Mouse (Mus musculus): Measurements from ENCODE around the gene Nop14. TPM values are rescaled to one million over a fixed set of nuclear protein-coding genes. Genes with fewer than 3 reads are reported as not detected.

Nop14 gene
- polyA plus RNA-seq (2012; ENCODE audit: insufficient read depth, insufficient read length, missing spikeins): 19.2 and 21.9 TPM in 2 replicates

- TF ChIP-seq POLR2A (IDR thresholded peaks at IDR 0.05; ENCODE audit: borderline replicate concordance, low read depth, low read length): peak; percentile 27; the same call in 1 of the 2 replicates
- peak; percentile 19; the same call in 1 of the 2 replicates for TF ChIP-seq CTCF (IDR thresholded peaks at IDR 0.05; ENCODE audit: low read depth, low read length)
- Histone ChIP-seq H3K4me1 (ENCODE audit: control insufficient read depth, insufficient read depth, low read length) (peaks cover 2% of the 10 kb centered on the region; the same call in 1 of the 2 replicates), H3K4me3 (ENCODE audit: insufficient read depth, low read length) (peak within 1 kb of the TSS; percentile 90), H3K27ac (ENCODE audit: insufficient read depth, low read depth, low read length) (peak within 1 kb of the TSS; percentile 51)
These were observed at the start of gene Nop14, which contains the start of gene Grk4 for GRCm38 (mm10) chr5:34659686-34660590. Gene Nop14 (minus strand): TSS chr5:34660148. Gene Grk4 (plus strand): TSS chr5:34660379.

- Histone ChIP-seq H3K4me3 (ENCODE audit: insufficient read depth, low read length) (no peak overlapping the region), H3K27ac (ENCODE audit: insufficient read depth, low read depth, low read length) (no peak overlapping the region), H3K4me1 (ENCODE audit: control insufficient read depth, insufficient read depth, low read length) (peaks cover 3% of the 10 kb centered on the region; the same call in 1 of the 2 replicates)
- TF ChIP-seq CTCF (IDR thresholded peaks at IDR 0.05; ENCODE audit: low read depth, low read length) (no peak), POLR2A (IDR thresholded peaks at IDR 0.05; ENCODE audit: borderline replicate concordance, low read depth, low read length) (no peak)
These were observed 48.5 kb upstream of the Nop14 start for GRCm38 (mm10) chr5:34708436-34708835.

DNA sequence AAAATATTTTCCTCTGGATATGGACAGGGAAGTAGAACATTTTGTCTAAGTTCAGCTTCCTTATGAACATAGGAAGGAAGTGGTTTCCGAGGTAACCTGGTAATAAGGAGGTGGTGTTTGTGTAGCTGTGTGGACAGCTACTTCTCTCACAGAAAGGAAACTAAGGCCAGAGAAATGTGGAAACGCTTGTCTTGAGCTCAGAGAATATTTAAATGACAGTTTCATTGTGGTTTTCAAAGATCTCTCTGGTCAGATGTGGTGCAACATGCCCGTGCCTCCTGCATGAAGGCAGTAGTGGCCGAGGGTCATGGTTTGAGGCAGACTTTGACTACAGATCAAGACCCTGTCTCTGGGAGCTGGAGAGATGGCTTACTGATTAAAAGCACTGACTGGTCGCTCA lies 35.6 kb upstream of the Nop14 start:
- TF ChIP-seq CTCF (IDR thresholded peaks at IDR 0.05; ENCODE audit: low read depth, low read length) (no peak), POLR2A (IDR thresholded peaks at IDR 0.05; ENCODE audit: borderline replicate concordance, low read depth, low read length) (no peak)
- H3K4me3 ChIP-seq (ENCODE audit: insufficient read depth, low read length): no peak overlapping the region
- H3K4me1 ChIP-seq (ENCODE audit: control insufficient read depth, insufficient read depth, low read length): peaks cover 18% of the 10 kb centered on the region
- H3K27ac ChIP-seq (ENCODE audit: insufficient read depth, low read depth, low read length): peak overlapping the region; percentile 37

GRCm38 (mm10) chr5:34692782-34693181 lies 32.8 kb upstream of the Nop14 start:
- H3K4me1 ChIP-seq (ENCODE audit: control insufficient read depth, insufficient read depth, low read length): peaks cover 18% of the 10 kb centered on the region
- no peak overlapping the region for H3K4me3 ChIP-seq (ENCODE audit: insufficient read depth, low read length)
- no peak for TF ChIP-seq POLR2A (IDR thresholded peaks at IDR 0.05; ENCODE audit: borderline replicate concordance, low read depth, low read length)
- no peak for TF ChIP-seq CTCF (IDR thresholded peaks at IDR 0.05; ENCODE audit: low read depth, low read length)
- no peak overlapping the region for H3K27ac ChIP-seq (ENCODE audit: insufficient read depth, low read depth, low read length)

DNA sequence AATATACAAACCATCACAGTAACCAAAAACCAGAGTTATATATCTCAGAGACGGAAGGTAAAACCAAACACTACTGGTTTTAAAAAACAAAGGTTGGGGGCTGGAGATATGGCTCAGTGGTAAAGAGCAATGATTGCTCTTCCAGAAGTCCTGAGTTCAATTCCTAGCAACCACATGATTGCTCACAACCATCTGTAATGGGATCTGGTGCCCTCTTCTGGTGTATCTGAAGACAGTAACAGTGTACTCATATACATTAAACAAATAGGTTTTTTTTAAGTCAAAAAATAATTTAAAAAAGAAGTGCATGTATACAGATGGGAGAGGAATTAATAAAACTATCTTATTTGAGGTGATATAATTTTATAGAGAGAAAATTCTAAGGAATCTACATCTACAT lies 29.9 kb upstream of the Nop14 start:
- H3K27ac ChIP-seq (ENCODE audit: insufficient read depth, low read depth, low read length): no peak overlapping the region

GRCm38 (mm10) chr5:34670280-34670679 lies 10.3 kb upstream of the Nop14 start:
- TF ChIP-seq CTCF (IDR thresholded peaks at IDR 0.05; ENCODE audit: low read depth, low read length): no peak
- no peak for TF ChIP-seq POLR2A (IDR thresholded peaks at IDR 0.05; ENCODE audit: borderline replicate concordance, low read depth, low read length)
- Histone ChIP-seq H3K27ac (ENCODE audit: insufficient read depth, low read depth, low read length) (no peak overlapping the region), H3K4me3 (ENCODE audit: insufficient read depth, low read length) (no peak overlapping the region), H3K4me1 (ENCODE audit: control insufficient read depth, insufficient read depth, low read length) (no peaks in the 10 kb centered on the region)

More for the DNA sequence above, 29.9 kb upstream of the Nop14 start:
- H3K4me3 ChIP-seq (ENCODE audit: insufficient read depth, low read length): no peak overlapping the region
- TF ChIP-seq POLR2A (IDR thresholded peaks at IDR 0.05; ENCODE audit: borderline replicate concordance, low read depth, low read length): no peak
- no peak for TF ChIP-seq CTCF (IDR thresholded peaks at IDR 0.05; ENCODE audit: low read depth, low read length)
- H3K4me1 ChIP-seq (ENCODE audit: control insufficient read depth, insufficient read depth, low read length): no peaks in the 10 kb centered on the region; the same call in 1 of the 2 replicates

- H3K4me3 ChIP-seq (ENCODE audit: insufficient read depth, low read length): no peak overlapping the region
- H3K4me1 ChIP-seq (ENCODE audit: control insufficient read depth, insufficient read depth, low read length): no peaks in the 10 kb centered on the region
- TF ChIP-seq CTCF (IDR thresholded peaks at IDR 0.05; ENCODE audit: low read depth, low read length) (no peak), POLR2A (IDR thresholded peaks at IDR 0.05; ENCODE audit: borderline replicate concordance, low read depth, low read length) (no peak)
- no peak overlapping the region for H3K27ac ChIP-seq (ENCODE audit: insufficient read depth, low read depth, low read length)
These were observed 9.5 kb upstream of the Nop14 start for GRCm38 (mm10) chr5:34669493-34669892.

- Histone ChIP-seq H3K4me1 (ENCODE audit: control insufficient read depth, insufficient read depth, low read length) (peaks cover 2% of the 10 kb centered on the region; the same call in 1 of the 2 replicates), H3K4me3 (ENCODE audit: insufficient read depth, low read length) (no peak overlapping the region), H3K27ac (ENCODE audit: insufficient read depth, low read depth, low read length) (no peak overlapping the region)
- TF ChIP-seq CTCF (IDR thresholded peaks at IDR 0.05; ENCODE audit: low read depth, low read length) (no peak), POLR2A (IDR thresholded peaks at IDR 0.05; ENCODE audit: borderline replicate concordance, low read depth, low read length) (no peak)
These were observed 3.3 kb upstream of the Nop14 start for GRCm38 (mm10) chr5:34663231-34663630.

- H3K4me3 ChIP-seq (ENCODE audit: insufficient read depth, low read length): no peak overlapping the region
- TF ChIP-seq POLR2A (IDR thresholded peaks at IDR 0.05; ENCODE audit: borderline replicate concordance, low read depth, low read length) (no peak), CTCF (IDR thresholded peaks at IDR 0.05; ENCODE audit: low read depth, low read length) (no peak)
- peaks cover 2% of the 10 kb centered on the region; the same call in 1 of the 2 replicates for H3K4me1 ChIP-seq (ENCODE audit: control insufficient read depth, insufficient read depth, low read length)
- no peak overlapping the region for H3K27ac ChIP-seq (ENCODE audit: insufficient read depth, low read depth, low read length)
These were observed 2.0 kb upstream of the Nop14 start for GRCm38 (mm10) chr5:34661909-34662308.
